Mouse (Mus musculus) midbrain, embryonic 14.5 days (tissue): ENCODE data around the gene Prkag1. TPM values are rescaled to one million over a fixed set of nuclear protein-coding genes. Genes with fewer than 3 reads are reported as not detected.
"Not testable (repeated sequence)": the region's sequence is repeated elsewhere in the genome, so short reads cannot be mapped to it uniquely, and the experiment has no call there.

Experiments
- ATAC-seq: fragments of 200-750 bp; cut with Nextera tagmentation; 2 replicates; pipeline ENCODE4 v1.8.0; 2017; ENCODE audit warnings: moderate number of reproducible peaks, moderate library complexity; ENCODE audit not compliant: low FRiP score, low TSS enrichment
- DNase-seq: peaks from one replicate; pipeline ENCODE4 v3.0.0-alpha.2; 2015
- H3K27ac ChIP-seq: fragments of 300-500 bp; sonication (generic); replicated peaks from 2 replicates; pipeline ENCODE4 v1.5.1; 2014; ENCODE audit warnings: mild to moderate bottlenecking, low read depth, low read length, moderate library complexity
- H3K27me3 ChIP-seq: fragments of 300-500 bp; sonication (generic); 2 replicates; pipeline ENCODE4 v1.6.1; 2014; ENCODE audit warnings: low read length, control low read depth, mixed read lengths; ENCODE audit not compliant: control insufficient read depth, insufficient read depth
- H3K36me3 ChIP-seq: fragments of 300-500 bp; sonication (generic); 2 replicates; pipeline ENCODE4 v1.6.1; 2014; ENCODE audit warnings: low read length, control low read depth; ENCODE audit not compliant: control insufficient read depth, insufficient read depth
- H3K4me1 ChIP-seq: fragments of 300-500 bp; sonication (generic); 2 replicates; pipeline ENCODE4 v1.6.1; 2014; ENCODE audit warnings: mild to moderate bottlenecking, antibody characterized with exemption, low read length, control low read depth; ENCODE audit not compliant: control insufficient read depth, insufficient read depth
- H3K4me2 ChIP-seq: fragments of 300-500 bp; sonication (generic); 2 replicates; pipeline ENCODE4 v1.6.1; 2014; ENCODE audit warnings: mild to moderate bottlenecking, low read length, moderate library complexity
- H3K4me3 ChIP-seq: fragments of 300-500 bp; sonication (generic); replicated peaks from 2 replicates; pipeline ENCODE4 v1.5.1; 2014; ENCODE audit warnings: low read depth, low read length
- H3K9ac ChIP-seq: fragments of 300-500 bp; sonication (generic); replicated peaks from 2 replicates; pipeline ENCODE4 v1.6.1; 2014; ENCODE audit warnings: mild to moderate bottlenecking, low read length, moderate library complexity
- H3K9me3 ChIP-seq: fragments of 300-500 bp; sonication (generic); 2 replicates; pipeline ENCODE4 v1.6.1; 2016; ENCODE audit warnings: low read length, control low read depth, mixed read lengths; ENCODE audit not compliant: control insufficient read depth
- WGBS: fragments of 180-500 bp; shearing (Covaris S2); extraction: QIAGEN DNeasy Blood & Tissue Kit; methylation state at CpG from one replicate; pipeline ENCODE4 v1.1.7; 2014; 5-methylcytosine and 5-hydroxymethylcytosine counted together
- polyA plus RNA-seq: library from polyadenylated mRNA; unstranded; fragments of >200 nt; fragmentation: Nextera tagmentation; extraction: Ambion mirVana; gene quantifications from 2 replicates; pipeline ENCODE4 v1.2.1, GENCODE M21; 2014

Gene Prkag1
- polyA plus RNA-seq, 1 experiment from 2014 or later, result 72.8 TPM

- Histone ChIP-seq H3K27ac (no peak overlapping the region), H3K4me2 (no peak overlapping the region), H3K36me3 (peaks cover 13% of the 10 kb centered on the region; the same call in 1 of the 2 replicates), H3K4me3 (no peak overlapping the region), H3K27me3 (no peaks in the 10 kb centered on the region), H3K9me3 (no peaks in the 10 kb centered on the region), H3K9ac (no peak overlapping the region), H3K4me1 (no peaks in the 10 kb centered on the region)
- no peak for DNase-seq
- no peak for ATAC-seq
- 89% methylated on average over 4 of the region's 4 CpGs for WGBS
Measured at GRCm38 (mm10) chr15:98820937-98821336, 10.4 kb downstream of the Prkag1 start.

- no peak for DNase-seq
- Histone ChIP-seq H3K9ac (no peak overlapping the region), H3K4me2 (no peak overlapping the region), H3K27ac (no peak overlapping the region), H3K27me3 (no peaks in the 10 kb centered on the region), H3K4me3 (no peak overlapping the region), H3K36me3 (peaks cover 34% of the 10 kb centered on the region), H3K9me3 (no peaks in the 10 kb centered on the region), H3K4me1 (no peaks in the 10 kb centered on the region)
- 94% methylated on average over 7 of the region's 7 CpGs for WGBS
- no peak for ATAC-seq
Measured at GRCm38 (mm10) chr15:98818171-98818570, 13.2 kb downstream of the Prkag1 start.

- Histone ChIP-seq H3K4me3 (no peak overlapping the region), H3K9me3 (no peaks in the 10 kb centered on the region), H3K36me3 (peaks cover 37% of the 10 kb centered on the region), H3K27me3 (peaks cover 22% of the 10 kb centered on the region), H3K27ac (no peak overlapping the region), H3K4me2 (no peak overlapping the region), H3K9ac (no peak overlapping the region), H3K4me1 (peaks cover 9% of the 10 kb centered on the region; the same call in 1 of the 2 replicates)
- WGBS, result 79% methylated on average over 20 of the region's 20 CpGs
- no peak for ATAC-seq
- no peak for DNase-seq
Measured at GRCm38 (mm10) chr15:98812741-98813424, 18.4 kb downstream of the Prkag1 start.

GRCm38 (mm10) chr15:98810212-98810611 is 21.1 kb downstream of the Prkag1 start:
- not testable (repeated sequence) for DNase-seq, ATAC-seq, H3K4me3 ChIP-seq, H3K27ac ChIP-seq, H3K4me2 ChIP-seq, H3K9ac ChIP-seq, H3K9me3 ChIP-seq
- WGBS, result 83% methylated on average over 6 of the region's 6 CpGs
- H3K27me3 ChIP-seq, result peaks cover 49% of the 10 kb centered on the region
- H3K36me3 ChIP-seq, result peaks cover 26% of the 10 kb centered on the region
- H3K4me1 ChIP-seq, result peaks cover 27% of the 10 kb centered on the region

- Histone ChIP-seq H3K4me2 (peak within 1 kb of the TSS; percentile 72), H3K9me3 (no peaks in the 10 kb centered on the region), H3K9ac (peak within 1 kb of the TSS; percentile 17; the same call in 1 of the 2 replicates), H3K36me3 (peaks cover 21% of the 10 kb centered on the region), H3K4me1 (peaks cover 32% of the 10 kb centered on the region), H3K27ac (no peak within 1 kb of the TSS), H3K4me3 (peak within 1 kb of the TSS; percentile 44), H3K27me3 (peaks cover 57% of the 10 kb centered on the region)
- 63% methylated on average over 3 of the region's 3 CpGs for WGBS
- DNase-seq (no peak), ATAC-seq (no peak)
Measured at GRCm38 (mm10) chr15:98809390-98809789, 21.9 kb downstream of the Prkag1 start, which contains the start of gene Ddn. TSS of gene Ddn (minus strand) at chr15:98809490.

- peak; percentile 26 for DNase-seq
- Histone ChIP-seq H3K4me3 (peak overlapping the region; percentile 44), H3K4me1 (peaks cover 32% of the 10 kb centered on the region), H3K36me3 (peaks cover 14% of the 10 kb centered on the region), H3K9me3 (no peaks in the 10 kb centered on the region), H3K4me2 (peak overlapping the region; percentile 72; the same call in 1 of the 2 replicates), H3K27me3 (peaks cover 64% of the 10 kb centered on the region), H3K27ac (no peak overlapping the region), H3K9ac (peak overlapping the region; percentile 17; the same call in 1 of the 2 replicates)
- WGBS, result 9% methylated on average over 6 of the region's 6 CpGs
- no peak for ATAC-seq
Measured at GRCm38 (mm10) chr15:98808651-98809134, 22.6 kb downstream of the Prkag1 start.

- H3K4me1 ChIP-seq, result peaks cover 32% of the 10 kb centered on the region
- peak overlapping the region; percentile 44 for H3K4me3 ChIP-seq
- H3K27me3 ChIP-seq, result peaks cover 70% of the 10 kb centered on the region
- peak overlapping the region; percentile 72 for H3K4me2 ChIP-seq
- peak overlapping the region; percentile 17; the same call in 1 of the 2 replicates for H3K9ac ChIP-seq
- H3K36me3 ChIP-seq, result peaks cover 7% of the 10 kb centered on the region
- no peaks in the 10 kb centered on the region for H3K9me3 ChIP-seq
- 3% methylated on average over 32 of the region's 34 CpGs for WGBS
- peak; percentile 31; the same call in 1 of the 2 replicates for ATAC-seq
- DNase-seq, result peak; percentile 81
- H3K27ac ChIP-seq, result no peak overlapping the region
Measured at GRCm38 (mm10) chr15:98807895-98808650, 23.2 kb downstream of the Prkag1 start.

GRCm38 (mm10) chr15:98806809-98807770 is 24.2 kb downstream of the Prkag1 start:
- Histone ChIP-seq H3K27me3 (peaks cover 80% of the 10 kb centered on the region), H3K36me3 (no peaks in the 10 kb centered on the region), H3K4me2 (peak overlapping the region; percentile 72), H3K27ac (no peak overlapping the region), H3K4me1 (peaks cover 32% of the 10 kb centered on the region), H3K9ac (no peak overlapping the region; the same call in 1 of the 2 replicates), H3K4me3 (peak overlapping the region; percentile 44), H3K9me3 (no peaks in the 10 kb centered on the region)
- peak; percentile 35 for DNase-seq
- ATAC-seq, result no peak
- WGBS, result under 1% methylated on average over 58 of the region's 58 CpGs
